Mouse (Mus musculus): ENCODE measurements around the gene Wdr63. TPM values are rescaled to one million over a fixed set of nuclear protein-coding genes. Genes with fewer than 3 reads are reported as not detected.

Gene Wdr63
- total and polyA plus RNA-seq, 3 experiments, result 0.53 TPM; not detected in 2

DNA sequence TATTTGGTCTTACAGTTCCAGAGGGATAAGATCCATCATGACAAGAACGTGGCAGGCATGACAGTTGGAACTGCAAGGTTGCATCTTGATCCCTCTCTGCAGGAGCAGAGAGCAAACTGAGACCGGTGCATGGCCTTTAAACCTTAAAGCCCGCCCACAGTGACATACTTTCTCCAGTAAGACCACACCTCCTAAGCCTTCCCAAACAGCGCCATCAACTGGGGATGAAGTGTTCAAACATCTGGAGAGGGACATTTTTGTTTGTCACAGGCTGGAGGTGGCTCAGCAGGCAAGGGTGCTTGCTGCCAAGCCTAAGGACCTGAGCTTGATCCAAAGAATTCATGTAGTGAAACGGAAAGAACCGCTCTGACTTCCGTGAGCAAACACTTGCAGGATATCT, 83.2 kb downstream of the Wdr63 start:
- Histone ChIP-seq H3K4me1 (ENCODE audit: control insufficient read depth, insufficient read depth, low read length) (no peaks in the 10 kb centered on the region), H3K79me2 (replicated peaks; ENCODE audit: control insufficient read depth, insufficient read depth, low read length) (no peaks in the 10 kb centered on the region), H3K27me3 (ENCODE audit: control insufficient read depth, insufficient read depth, low read length) (no peaks in the 10 kb centered on the region), H3K36me3 (ENCODE audit: control insufficient read depth, insufficient read depth, low read length) (no peaks in the 10 kb centered on the region), H3K4me3 (no peak overlapping the region), H3K27ac (no peak overlapping the region), H3K9ac (ENCODE audit: low read depth, low read length) (no peak overlapping the region)
- intact Hi-C loops (cut with DNase I), result no loop called here
- WGBS, result 69% methylated on average over 7 of the region's 7 CpGs
- TF ChIP-seq EP300 (IDR thresholded peaks at IDR 0.05; ENCODE audit: insufficient read depth, low read depth, low read length), result no peak
- 0 out of 2 replicates have a peak, but pooled peaks have one; percentile 11 for TF ChIP-seq CTCF (IDR thresholded peaks at IDR 0.05)
- no peak for DNase-seq

DNA sequence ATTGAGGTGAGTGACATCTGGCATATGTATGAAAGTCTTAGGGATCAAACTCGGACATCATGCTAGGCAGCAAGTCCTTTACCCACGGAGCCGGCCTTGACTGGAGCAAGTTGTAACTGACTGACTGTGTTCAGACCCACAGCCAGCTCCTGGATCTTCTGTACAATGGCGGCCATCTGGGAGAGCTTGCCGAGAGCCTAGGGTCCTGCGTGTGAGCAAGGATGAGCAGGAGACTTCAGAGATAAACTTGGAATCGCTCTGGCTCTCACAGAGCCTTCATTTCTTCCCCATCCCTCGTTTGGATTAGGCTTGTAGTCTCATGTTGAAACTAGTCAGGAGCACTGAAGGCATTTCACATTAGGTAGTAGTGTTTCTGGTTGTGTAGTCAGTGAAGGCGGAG, 85.7 kb downstream of the Wdr63 start:
- Histone ChIP-seq H3K36me3 (ENCODE audit: control insufficient read depth, insufficient read depth, low read length) (no peaks in the 10 kb centered on the region), H3K27me3 (ENCODE audit: control insufficient read depth, insufficient read depth, low read length) (no peaks in the 10 kb centered on the region), H3K4me1 (ENCODE audit: control insufficient read depth, insufficient read depth, low read length) (no peaks in the 10 kb centered on the region), H3K4me3 (no peak overlapping the region), H3K9ac (ENCODE audit: low read depth, low read length) (no peak overlapping the region), H3K79me2 (replicated peaks; ENCODE audit: control insufficient read depth, insufficient read depth, low read length) (no peaks in the 10 kb centered on the region), H3K27ac (no peak overlapping the region)
- intact Hi-C loops (cut with DNase I), result no loop called here
- TF ChIP-seq CTCF (IDR thresholded peaks at IDR 0.05), result no peak
- TF ChIP-seq EP300 (IDR thresholded peaks at IDR 0.05; ENCODE audit: insufficient read depth, low read depth, low read length), result no peak
- TF ChIP-seq POLR2A (IDR thresholded peaks at IDR 0.05; ENCODE audit: insufficient read depth, low read depth, low read length), result no peak
- 87% methylated on average over 9 of the region's 9 CpGs for WGBS
- DNase-seq, result no peak

DNA sequence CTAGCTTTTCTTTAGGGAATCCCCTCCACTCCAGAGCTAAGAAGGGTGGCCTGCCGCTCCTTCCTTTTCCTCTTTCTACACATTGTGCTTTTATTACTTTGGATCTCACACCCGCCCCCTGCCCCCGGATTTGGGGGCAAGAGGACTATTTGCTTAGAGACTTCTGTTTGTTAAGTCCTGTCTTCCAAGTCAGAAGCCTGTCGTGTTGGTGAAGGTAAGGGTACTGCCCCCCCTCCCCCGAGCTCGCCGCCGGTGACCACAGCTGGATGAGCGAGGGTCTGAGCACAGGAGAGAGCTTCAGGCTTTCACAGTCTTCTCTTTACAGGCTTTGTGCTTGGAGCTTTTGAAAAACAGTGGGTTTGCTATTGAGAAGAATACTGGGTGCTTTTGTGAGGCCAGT, 90.4 kb downstream of the Wdr63 start:
- H3K4me3 ChIP-seq, result no peak overlapping the region
- 0 out of 2 replicates have a peak, but pooled peaks cover 1% of the 10 kb centered on the region for H3K36me3 ChIP-seq (ENCODE audit: control insufficient read depth, insufficient read depth, low read length)
- H3K79me2 ChIP-seq (replicated peaks; ENCODE audit: control insufficient read depth, insufficient read depth, low read length), result peaks cover 2% of the 10 kb centered on the region; the same call in 1 of the 2 replicates
- H3K27ac ChIP-seq, result no peak overlapping the region
- no peaks in the 10 kb centered on the region for H3K4me1 ChIP-seq (ENCODE audit: control insufficient read depth, insufficient read depth, low read length)
- TF ChIP-seq POLR2A (IDR thresholded peaks at IDR 0.05; ENCODE audit: insufficient read depth, low read depth, low read length), result no peak
- TF ChIP-seq CTCF (IDR thresholded peaks at IDR 0.05), result no peak
- no peak for TF ChIP-seq EP300 (IDR thresholded peaks at IDR 0.05; ENCODE audit: insufficient read depth, low read depth, low read length)
- H3K9ac ChIP-seq (ENCODE audit: low read depth, low read length), result no peak overlapping the region
- no peak for DNase-seq
- intact Hi-C loops (cut with DNase I), result no loop called here
- H3K27me3 ChIP-seq (ENCODE audit: control insufficient read depth, insufficient read depth, low read length), result no peaks in the 10 kb centered on the region
- 85% methylated on average over 9 of the region's 9 CpGs for WGBS

DNA sequence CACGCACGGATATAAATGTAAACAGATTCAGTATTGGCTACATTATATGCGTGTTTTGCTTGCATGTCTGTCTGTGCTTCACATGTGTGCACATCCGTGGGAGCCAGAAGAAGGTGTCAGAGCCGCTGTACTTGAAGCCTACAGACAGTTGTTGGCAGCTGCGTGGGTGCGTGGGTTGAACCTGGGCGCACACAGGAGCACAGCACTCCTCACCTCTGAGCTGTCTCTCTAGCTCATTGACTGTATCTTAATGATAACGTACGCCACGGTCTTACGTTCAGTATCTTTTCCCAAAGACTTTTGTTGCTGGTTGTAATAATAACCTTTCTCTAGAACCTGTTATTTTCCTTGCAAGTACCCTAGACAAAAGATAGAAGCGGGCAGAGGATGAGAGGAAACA, 91.0 kb downstream of the Wdr63 start:
- DNase-seq, result no peak
- TF ChIP-seq POLR2A (IDR thresholded peaks at IDR 0.05; ENCODE audit: insufficient read depth, low read depth, low read length) (no peak), EP300 (IDR thresholded peaks at IDR 0.05; ENCODE audit: insufficient read depth, low read depth, low read length) (no peak), CTCF (IDR thresholded peaks at IDR 0.05) (no peak)
- Histone ChIP-seq H3K4me3 (no peak overlapping the region), H3K9ac (ENCODE audit: low read depth, low read length) (no peak overlapping the region), H3K4me1 (ENCODE audit: control insufficient read depth, insufficient read depth, low read length) (no peaks in the 10 kb centered on the region), H3K79me2 (replicated peaks; ENCODE audit: control insufficient read depth, insufficient read depth, low read length) (peaks cover 2% of the 10 kb centered on the region; the same call in 1 of the 2 replicates), H3K27ac (no peak overlapping the region), H3K36me3 (ENCODE audit: control insufficient read depth, insufficient read depth, low read length) (0 out of 2 replicates have a peak, but pooled peaks cover 1% of the 10 kb centered on the region), H3K27me3 (ENCODE audit: control insufficient read depth, insufficient read depth, low read length) (no peaks in the 10 kb centered on the region)
- 77% methylated on average over 13 of the region's 13 CpGs for WGBS
- intact Hi-C loops (cut with DNase I), result no loop called here

- TF ChIP-seq CTCF (IDR thresholded peaks at IDR 0.05) (no peak), EP300 (IDR thresholded peaks at IDR 0.05; ENCODE audit: insufficient read depth, low read depth, low read length) (no peak), POLR2A (IDR thresholded peaks at IDR 0.05; ENCODE audit: insufficient read depth, low read depth, low read length) (no peak)
- 0 out of 2 replicates have a peak, but pooled peaks cover 1% of the 10 kb centered on the region for H3K36me3 ChIP-seq (ENCODE audit: control insufficient read depth, insufficient read depth, low read length)
- H3K27ac ChIP-seq, result no peak overlapping the region
- H3K79me2 ChIP-seq (replicated peaks; ENCODE audit: control insufficient read depth, insufficient read depth, low read length), result peaks cover 2% of the 10 kb centered on the region; the same call in 1 of the 2 replicates
- no peaks in the 10 kb centered on the region for H3K27me3 ChIP-seq (ENCODE audit: control insufficient read depth, insufficient read depth, low read length)
- no peak overlapping the region for H3K4me3 ChIP-seq
- 95% methylated on average over 12 of the region's 12 CpGs for WGBS
- intact Hi-C loops (cut with DNase I), result no loop called here
- DNase-seq, result no peak
- H3K9ac ChIP-seq (ENCODE audit: low read depth, low read length), result no peak overlapping the region
- no peaks in the 10 kb centered on the region; the same call in 1 of the 2 replicates for H3K4me1 ChIP-seq (ENCODE audit: control insufficient read depth, insufficient read depth, low read length)
Observed at GRCm38 (mm10) chr3:146014321-146014720, 93.6 kb downstream of the Wdr63 start.

- no peak for DNase-seq
- Histone ChIP-seq H3K36me3 (ENCODE audit: control insufficient read depth, insufficient read depth, low read length) (0 out of 2 replicates have a peak, but pooled peaks cover 1% of the 10 kb centered on the region), H3K9ac (ENCODE audit: low read depth, low read length) (no peak overlapping the region), H3K4me3 (no peak overlapping the region), H3K27me3 (ENCODE audit: control insufficient read depth, insufficient read depth, low read length) (no peaks in the 10 kb centered on the region), H3K4me1 (ENCODE audit: control insufficient read depth, insufficient read depth, low read length) (no peaks in the 10 kb centered on the region; the same call in 1 of the 2 replicates), H3K27ac (no peak overlapping the region), H3K79me2 (replicated peaks; ENCODE audit: control insufficient read depth, insufficient read depth, low read length) (peaks cover 2% of the 10 kb centered on the region; the same call in 1 of the 2 replicates)
- no peak for TF ChIP-seq POLR2A (IDR thresholded peaks at IDR 0.05; ENCODE audit: insufficient read depth, low read depth, low read length)
- no peak for TF ChIP-seq EP300 (IDR thresholded peaks at IDR 0.05; ENCODE audit: insufficient read depth, low read depth, low read length)
- no peak for TF ChIP-seq CTCF (IDR thresholded peaks at IDR 0.05)
- intact Hi-C loops (cut with DNase I), result no loop called here
- WGBS, result 83% methylated on average over 7 of the region's 7 CpGs
Observed at GRCm38 (mm10) chr3:146013490-146013889, 94.4 kb downstream of the Wdr63 start.

All from heart, adult 2 months (tissue).